Mouse (Mus musculus) lung, postnatal 36 days (tissue): ENCODE measurements at regions not wholly inside any gene's neighbourhood (a gene's known extent, or its start where the extent isn't known, plus 50 kb on each side); places are given as distances from the start of the nearest gene placed in this dataset.
A peak's percentile ranks its signal among the peaks of the same experiment; 100 is the strongest.

ENCODE experiments used
- DNase-seq: peaks from one replicate; pipeline ENCODE4 v3.0.0; 2022; ENCODE audit warnings: mixed read lengths

DNA sequence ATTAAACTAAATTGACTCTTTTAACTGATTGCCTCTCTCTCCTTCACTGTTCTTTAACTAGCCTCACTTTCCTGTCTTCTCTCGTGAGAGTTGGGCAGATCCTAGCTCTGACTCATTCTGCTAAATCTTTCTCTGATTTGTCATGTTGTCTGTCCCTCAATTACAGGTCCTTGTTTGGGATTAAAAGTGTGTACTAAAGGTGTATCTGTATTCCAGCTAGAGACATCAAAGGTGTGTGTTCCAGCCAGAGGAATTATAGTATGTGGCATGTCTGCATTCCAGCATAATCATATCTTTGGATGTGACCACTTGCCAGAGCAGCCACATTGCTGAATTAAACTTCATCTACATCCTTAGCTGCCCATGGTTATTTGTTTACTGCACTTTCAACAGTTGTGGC, 167.5 kb upstream of the Fam83b start:
- peak; percentile 4 for DNase-seq

DNA sequence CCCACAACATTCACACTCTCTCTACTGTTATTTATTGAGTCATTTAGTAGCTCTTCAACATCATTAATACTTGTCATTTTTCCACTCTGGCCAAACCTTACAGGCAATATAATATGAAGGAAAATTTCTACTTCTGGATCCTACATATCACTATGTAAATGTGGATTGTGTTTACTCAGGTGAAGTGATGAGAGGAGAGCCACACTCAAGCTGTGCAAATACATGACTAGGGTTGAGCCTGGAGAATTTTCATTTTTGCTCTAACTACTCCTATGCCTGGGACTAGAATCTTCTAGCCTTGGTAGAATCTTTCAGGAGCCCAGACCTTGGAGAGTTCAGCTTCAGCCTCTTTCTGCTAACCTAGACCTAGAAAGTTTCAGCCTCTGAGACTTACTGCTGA, 166.9 kb upstream of the Fam83b start:
- DNase-seq, result no peak

DNA sequence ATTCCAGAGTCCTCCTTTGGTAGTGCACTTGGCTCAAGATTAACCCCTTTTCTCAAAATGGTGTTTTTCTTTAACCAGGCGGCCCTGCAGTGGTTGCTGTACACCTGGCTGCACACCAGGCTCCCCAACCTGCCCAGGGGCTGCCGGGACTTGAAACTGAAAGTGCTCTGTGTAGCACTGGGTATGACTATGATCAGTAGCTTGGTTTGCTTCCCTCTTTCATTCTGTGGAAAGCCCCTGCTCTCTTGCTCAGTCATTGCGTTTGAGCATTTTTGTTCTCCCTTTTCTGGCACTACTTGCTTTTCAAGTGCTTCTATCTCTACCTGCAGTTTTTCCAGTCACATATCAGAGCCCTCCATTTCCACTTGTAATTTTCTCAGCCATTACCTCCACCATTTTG, 156.0 kb upstream of the Fam83b start:
- no peak for DNase-seq

DNA sequence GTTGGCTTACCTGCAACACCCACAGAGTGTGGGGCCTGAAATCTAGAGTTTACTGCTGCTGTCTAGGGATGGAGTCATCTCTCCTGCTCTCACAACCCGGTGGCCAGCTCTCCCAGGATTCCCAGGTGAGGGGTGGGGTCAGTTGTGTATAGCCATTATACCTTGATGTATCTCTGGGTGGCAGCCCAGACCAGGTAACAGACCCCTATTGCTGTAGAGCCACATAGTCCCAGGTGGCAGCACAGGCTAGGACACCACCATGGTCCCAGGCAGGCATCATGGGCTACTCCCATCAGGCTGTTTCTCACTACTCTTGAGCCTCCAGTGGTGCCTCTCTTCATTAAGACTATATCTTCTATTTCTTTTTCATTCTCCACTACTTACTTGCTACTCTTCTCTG, 148.9 kb upstream of the Fam83b start:
- DNase-seq, result no peak

DNA sequence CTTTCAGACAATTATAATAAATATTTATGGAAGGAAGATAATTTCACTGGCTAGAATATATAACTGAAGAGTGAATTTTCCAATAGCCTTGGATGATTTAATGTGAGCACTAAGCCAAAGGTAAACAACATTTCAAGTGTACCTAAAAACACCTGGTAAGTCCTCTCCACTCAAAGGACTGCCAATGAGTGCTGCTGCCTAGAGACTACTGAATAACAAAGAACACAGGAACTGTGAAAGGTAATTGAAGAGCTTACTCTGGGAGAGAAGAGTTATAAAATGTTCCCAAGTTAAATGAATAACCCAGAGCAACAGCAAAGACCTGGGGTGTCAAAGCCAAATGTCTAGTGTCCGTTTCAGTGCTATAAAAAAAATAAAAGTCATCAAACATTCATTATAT, 139.5 kb upstream of the Fam83b start:
- peak; percentile 54 for DNase-seq

DNA sequence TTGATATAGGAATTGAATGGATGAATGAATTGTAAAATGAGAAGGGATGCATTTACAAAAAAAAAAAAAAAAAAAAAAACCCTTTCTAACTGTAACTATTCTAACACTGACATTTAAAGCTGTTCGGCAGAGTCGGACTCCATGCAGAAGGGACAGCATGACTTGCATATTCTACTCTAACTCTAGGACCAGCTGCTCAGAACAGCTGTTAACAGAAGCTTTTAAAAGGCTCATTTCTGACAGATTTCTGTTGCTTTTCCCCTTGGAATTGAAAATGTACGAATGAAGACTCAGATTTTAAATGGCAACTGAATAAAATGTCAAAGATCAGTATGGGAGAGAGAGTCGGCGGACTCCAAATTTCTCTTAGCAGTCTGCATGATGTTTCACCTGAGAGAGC, 138.9 kb upstream of the Fam83b start:
- DNase-seq, result no peak

DNA sequence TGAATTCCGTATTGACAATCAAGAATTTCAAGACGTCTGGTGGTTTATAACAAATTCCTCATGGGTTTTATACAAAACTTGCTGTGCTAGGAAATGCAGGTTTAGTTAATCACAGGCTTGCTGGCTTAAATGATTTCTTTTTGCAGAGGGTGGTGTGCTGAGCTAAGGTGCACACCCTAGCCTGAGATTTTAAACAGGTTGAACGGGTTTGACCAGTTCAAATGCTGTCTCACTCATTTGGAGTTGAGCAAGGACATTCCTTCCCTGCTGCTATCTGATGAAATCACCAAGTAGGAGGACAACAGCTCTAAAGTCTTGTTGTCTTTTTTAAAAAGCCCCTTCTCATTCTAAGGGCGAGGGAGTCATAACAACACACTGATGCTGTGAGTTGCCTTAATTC, 128.6 kb upstream of the Fam83b start:
- peak; percentile 77 for DNase-seq

DNA sequence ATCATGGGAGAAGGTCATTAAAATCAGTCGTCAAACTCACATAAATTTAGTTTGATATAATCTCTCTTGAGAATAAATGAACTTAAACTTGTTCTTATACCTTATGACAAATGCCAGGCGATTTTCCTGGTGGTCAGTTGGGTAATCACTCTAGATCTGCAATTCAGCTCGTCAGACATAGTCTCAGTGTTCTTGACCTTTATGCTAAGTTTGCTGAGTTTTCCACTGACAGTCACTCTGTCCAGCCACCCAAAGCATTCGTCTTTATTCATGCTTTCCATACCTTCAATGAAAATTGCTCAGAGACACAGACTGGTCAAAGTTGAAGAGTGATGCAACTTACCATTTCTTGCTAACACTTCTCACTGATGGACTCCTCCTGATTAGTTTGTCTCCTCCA, 126.1 kb upstream of the Fam83b start:
- DNase-seq, result no peak

DNA sequence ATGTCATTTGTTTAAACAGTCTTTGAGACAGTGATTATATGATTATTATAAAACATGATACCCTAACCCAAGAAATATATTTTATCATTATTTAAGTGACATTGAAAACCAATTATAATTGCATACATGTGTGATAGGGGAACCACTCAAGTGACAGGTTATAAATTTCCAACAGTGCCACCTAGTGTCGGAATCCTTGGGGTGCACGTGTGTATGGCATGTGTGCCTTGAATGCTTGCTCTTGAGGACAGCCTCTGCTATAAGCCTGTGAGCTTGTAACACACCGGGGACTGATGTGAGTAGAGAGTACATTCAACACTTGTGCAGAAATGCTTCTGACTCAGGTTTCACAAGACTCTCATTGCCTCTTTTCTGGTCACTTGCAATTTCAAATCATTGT, 93.9 kb upstream of the Fam83b start:
- DNase-seq, result peak; percentile 89

DNA sequence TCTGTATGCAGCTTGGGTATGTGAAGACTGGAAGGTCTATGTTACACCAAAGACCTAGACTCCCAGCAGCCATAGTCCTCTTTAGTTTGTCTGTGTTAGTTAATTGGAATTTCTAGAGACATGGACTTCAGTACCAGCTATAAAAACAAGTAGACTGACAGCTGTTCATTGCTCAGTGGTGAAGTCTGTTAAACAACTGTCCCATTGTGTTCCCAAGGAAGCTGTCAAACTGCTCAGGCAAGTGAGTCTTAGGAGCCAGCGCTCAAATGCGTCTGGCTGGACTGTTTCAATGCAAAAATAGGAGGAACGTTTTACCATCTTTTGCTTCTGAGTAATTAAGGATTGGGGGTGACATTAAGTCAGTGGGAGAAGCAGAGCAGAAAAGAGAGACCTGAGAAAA, 92.9 kb upstream of the Fam83b start:
- no peak for DNase-seq

DNA sequence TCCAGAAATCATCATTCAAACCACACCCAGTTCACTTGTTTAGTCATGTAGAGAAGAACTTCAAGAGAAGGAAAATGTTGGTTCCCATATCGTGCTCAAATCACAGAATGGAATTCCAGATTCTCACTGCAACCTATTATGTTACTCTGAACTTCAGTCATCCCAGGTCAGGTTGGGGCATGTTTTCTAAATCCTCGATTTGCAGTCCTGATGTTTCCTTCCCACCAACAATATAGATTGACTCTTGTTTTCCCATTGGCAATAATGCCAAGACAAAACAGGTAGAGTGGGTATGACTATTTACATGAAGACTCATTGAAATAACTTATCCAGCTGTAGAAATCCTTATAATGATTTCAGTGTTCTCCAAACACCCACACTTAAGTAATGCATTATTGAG, 86.4 kb upstream of the Fam83b start:
- no peak for DNase-seq

DNA sequence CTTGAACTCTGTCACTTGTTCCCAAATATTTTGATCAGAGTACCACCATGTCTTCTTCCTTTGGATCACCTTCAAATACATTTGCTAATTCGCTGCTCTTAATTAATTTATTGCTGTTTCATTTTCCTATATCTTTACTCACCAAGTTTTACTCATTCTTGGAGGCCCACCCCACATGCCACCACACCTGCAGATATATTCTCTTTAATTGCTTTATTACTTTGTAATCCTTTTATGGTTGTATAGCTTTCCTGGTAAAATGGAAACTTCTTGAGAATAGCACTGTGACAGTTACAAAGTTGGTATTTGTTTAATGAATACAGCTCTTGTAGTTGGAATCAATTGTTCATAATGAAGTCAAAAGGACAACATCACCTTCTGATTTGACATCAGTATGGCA, 82.6 kb upstream of the Fam83b start:
- DNase-seq, result no peak

DNA sequence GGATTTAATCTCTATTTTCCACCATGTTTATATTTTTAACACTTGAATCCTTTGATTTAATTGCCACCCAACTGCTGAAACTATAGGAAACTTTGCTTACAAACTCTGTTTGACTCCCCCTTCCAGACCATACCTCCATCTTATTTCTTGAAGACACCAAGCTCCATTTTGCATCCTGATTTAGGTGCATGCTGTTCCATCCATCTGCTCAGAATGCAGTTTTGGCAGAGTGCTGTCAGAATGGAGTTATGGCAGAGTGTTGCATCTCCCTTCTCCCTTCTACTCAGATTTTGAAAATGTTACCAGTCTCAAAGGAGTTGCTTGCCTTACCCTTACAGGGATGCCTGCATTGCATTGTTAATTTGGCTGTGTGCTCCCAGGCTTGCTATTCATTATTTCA, 79.5 kb upstream of the Fam83b start:
- DNase-seq, result no peak
